Mouse (Mus musculus) heart, postnatal 10 days (tissue): Measurements from ENCODE around the gene Pard3. TPM values are rescaled to one million over a fixed set of nuclear protein-coding genes. Genes with fewer than 3 reads are reported as not detected.
A peak's percentile ranks its signal among the peaks of the same experiment; 100 is the strongest.

ENCODE experiments used
- DNase-seq, 2 experiments: peaks; one replicate each; pipeline ENCODE4 v3.0.0; 2021
- intact Hi-C: fragments of 180-260 bp; cut with DNase I; formaldehyde crosslinking; loops from one replicate; pipeline ENCODE4 v1.15.1; 2025
- total RNA-seq, 2 experiments: library from RNA; stranded (reverse); gene quantifications; 2 replicates each; pipeline ENCODE4 v1.2.3; 2021

The Pard3 gene
- total RNA-seq, 2 experiments from 2014 or later, result 32.8 to 35.0 TPM

GRCm38 (mm10) chr8:127318377-127319159 lies 254.9 kb downstream of the Pard3 start:
- intact Hi-C loops, result no loop called here

GRCm38 (mm10) chr8:127320930-127321329 lies 257.2 kb downstream of the Pard3 start:
- intact Hi-C loops, result no loop called here
- DNase-seq, result no peak

More at GRCm38 (mm10) chr8:127318377-127319159, 254.9 kb downstream of the Pard3 start:
- no peak for DNase-seq

DNA sequence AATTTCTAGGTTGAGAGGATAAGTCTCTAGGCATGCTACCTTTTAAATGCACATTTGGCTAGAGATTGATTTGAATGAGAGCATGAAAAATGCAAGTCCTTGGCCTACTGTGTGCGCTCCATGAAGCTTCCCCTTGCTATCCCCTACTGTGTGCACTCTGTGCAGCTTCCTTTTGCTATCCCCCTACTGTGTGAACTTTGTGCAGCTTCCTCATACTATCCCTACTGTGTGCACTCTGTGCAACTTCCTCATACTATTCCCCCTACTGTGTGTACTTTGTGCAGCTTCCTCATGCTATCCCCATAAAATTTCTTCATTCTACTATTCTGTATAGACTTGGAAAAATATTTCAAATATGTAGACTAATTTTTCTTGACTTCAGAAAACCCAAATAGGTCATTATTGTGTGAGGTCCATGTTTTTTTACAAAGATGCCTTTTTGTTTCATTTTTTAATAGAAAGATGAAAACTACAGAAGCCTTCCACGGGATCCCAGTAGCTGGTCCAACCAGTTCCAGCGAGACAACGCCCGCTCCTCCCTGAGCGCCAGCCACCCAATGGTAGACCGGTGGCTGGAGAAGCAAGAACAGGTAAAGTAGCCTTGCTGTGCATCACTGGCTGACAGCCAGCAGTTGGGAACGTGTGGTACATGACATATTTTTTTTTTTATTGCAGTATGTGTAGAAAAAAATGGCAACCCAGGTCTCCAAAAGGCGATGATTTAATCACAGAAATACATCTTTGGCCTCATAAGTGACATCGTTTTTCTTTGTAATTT lies 260.1 kb downstream of the Pard3 start:
- no peak for DNase-seq
- intact Hi-C loops, result no loop called here

DNA sequence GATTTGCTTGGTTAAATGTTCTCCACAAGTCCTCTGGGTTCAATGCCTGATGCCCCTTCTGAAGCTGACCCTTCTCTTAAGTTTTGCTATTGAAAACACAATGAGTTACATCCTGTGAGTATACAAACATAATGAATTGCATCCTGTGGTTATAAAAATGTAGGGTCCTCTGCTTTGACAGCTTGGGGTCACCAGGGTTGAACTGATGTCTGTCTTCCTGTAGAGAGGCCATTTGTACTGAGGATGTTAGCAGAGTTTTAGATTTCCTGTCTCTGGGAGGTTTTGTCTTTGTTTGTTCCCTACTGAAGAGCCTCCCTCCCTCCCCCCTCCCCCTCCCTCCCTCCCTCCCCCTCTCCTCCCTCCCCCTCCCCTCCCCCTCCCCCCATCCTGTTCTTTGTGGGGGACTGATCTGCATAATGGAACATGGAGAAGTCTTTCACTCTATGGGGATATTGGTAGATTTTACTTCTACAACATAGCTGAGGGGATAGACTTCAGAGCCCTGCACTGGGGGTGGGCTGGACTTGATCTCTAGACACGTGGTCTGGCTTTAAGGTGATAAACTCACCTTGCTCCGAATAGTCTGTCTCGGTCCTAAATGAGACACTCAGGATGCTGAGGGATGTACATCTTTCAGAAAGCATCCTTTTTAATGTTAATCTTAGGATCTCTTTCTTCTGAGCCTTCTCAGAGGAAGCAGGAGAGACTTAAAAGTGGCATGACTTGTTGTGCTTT lies 261.3 kb downstream of the Pard3 start:
- no peak for DNase-seq
- intact Hi-C loops, result no loop called here

DNA sequence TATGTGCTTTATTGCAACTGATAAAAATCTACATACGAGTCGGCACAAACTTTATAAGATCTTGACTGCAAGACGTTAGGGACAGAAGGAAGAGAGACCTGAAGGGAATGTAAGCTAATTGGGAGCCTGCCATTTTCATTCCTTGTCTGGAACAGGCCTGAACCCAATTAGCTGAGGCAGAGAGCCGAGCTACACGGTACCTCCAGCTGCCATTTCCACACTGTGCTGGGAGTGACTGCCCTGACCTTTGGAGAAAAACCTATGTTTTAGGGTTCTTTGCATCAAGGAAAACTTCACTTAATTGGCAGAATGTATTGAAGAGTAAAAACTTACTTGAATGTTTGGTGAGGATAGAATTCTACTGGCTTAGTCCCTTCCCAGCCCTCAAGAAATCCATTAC lies 262.1 kb downstream of the Pard3 start:
- intact Hi-C loops, result no loop called here
- DNase-seq, result no peak

DNA sequence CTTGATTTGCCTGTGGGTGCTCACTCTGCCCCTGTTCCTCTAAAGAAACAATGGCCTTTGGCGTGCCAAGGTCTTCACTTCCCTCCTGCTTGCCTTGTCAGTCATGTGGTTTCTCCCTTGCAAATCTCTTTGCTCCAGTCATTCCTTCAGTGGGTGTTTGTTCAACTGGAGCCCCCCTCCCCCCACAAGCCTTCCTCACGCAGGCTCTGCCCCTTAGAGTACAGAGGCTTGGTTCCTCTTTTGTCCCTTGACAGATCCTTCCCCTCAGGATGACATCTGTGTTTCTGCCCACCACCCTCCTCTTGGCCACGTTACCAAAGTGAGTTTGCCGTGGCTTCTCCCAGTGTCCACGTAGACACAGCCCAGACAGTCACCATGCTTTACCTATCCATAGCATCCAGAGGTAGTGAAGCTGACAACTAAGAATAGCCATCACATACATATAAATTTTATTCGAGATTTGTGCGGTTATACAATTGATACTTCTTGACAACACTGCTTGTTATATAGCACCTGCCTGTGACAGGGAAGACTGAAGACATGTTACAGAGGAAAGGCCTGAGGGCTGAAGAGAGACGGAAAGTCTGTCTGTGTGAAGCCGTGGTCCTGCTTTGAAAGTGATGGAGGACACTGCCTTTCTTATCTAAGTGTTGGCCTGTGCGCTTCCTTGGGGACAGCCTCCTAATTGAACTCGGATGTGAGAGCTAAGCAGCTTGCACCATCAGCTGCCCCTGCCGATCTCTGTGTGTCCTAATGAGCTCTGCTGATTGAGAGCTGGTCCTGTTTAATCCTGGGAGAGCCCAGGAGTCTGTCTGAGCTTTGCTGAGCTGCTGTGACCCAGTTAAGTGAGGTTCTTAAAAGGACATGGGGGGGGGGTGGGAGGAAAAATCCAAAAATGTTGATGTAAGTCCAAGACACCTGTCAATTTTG lies 266.8 kb downstream of the Pard3 start:
- DNase-seq, result peak; percentile 32 to 47
- intact Hi-C loops, result loop anchor here (5.0 to 10.0 kb wide), 2 partner anchors 1027 to 1164 kb away; partner anchors contain the start of gene Nrp1

DNA sequence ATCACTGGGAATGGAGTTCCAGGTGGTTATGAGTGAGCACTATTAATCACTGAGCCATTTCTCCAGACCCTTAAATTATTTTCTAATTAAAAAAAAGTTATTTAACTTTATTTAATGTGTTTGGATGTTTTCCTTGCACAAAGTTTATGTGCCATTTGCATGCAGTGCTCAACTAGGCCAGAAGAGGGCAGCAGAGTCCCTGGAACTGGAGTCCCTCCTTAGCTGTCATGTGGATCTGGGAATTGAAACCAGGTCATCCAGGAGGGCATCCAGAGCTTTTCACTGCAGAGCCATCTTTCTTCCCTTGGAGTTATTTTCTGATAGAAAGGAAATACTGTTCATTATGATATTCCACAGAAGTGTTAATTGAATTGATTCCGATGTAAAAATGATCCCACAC lies 268.1 kb downstream of the Pard3 start:
- intact Hi-C loops, result loop anchor here (5.0 to 10.0 kb wide), 2 partner anchors 1026 to 1163 kb away; partner anchors contain the start of gene Nrp1
- DNase-seq, result peak; percentile 41 to 73

DNA sequence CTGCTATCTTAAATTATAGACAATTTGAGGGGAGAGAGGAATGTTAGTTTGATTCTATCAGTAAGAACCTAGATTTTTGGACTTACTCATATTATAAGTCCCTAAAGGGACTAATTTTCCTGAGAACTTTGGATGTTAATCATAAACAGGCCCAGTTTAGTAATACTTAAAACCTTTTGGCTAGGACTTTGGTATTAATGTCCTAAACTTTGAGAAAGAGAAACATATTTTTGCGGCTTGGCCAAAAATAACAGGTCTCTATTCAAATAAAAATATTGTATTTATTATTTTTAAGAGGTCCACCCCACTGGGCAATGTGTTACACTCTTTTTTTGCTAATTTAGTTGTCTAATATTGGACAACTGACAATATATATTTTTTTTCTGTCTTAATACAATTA lies 271.5 kb downstream of the Pard3 start:
- intact Hi-C loops, result loop anchor here (10.0 kb wide), 1 partner anchor 1160 kb away; no protein-coding TSS in a partner anchor
- peak in 1 of 2 experiments; percentile 21 for DNase-seq

- DNase-seq, result no peak
- intact Hi-C loops, result loop anchor here (10.0 kb wide), 1 partner anchor 1157 kb away; no protein-coding TSS in a partner anchor
Observed at GRCm38 (mm10) chr8:127338183-127338582, 274.5 kb downstream of the Pard3 start.

GRCm38 (mm10) chr8:127341046-127341445 lies 277.4 kb downstream of the Pard3 start:
- intact Hi-C loops, result loop anchor here (2.0 kb wide), 1 partner anchor 64 kb away; no protein-coding TSS in a partner anchor

GRCm38 (mm10) chr8:127343115-127343514 lies 279.4 kb downstream of the Pard3 start:
- intact Hi-C loops, result no loop called here
- DNase-seq, result no peak

More at GRCm38 (mm10) chr8:127341046-127341445, 277.4 kb downstream of the Pard3 start:
- DNase-seq, result no peak

- intact Hi-C loops, result no loop called here
- no peak for DNase-seq
Observed at GRCm38 (mm10) chr8:127344421-127344820, 280.7 kb downstream of the Pard3 start.

GRCm38 (mm10) chr8:127345912-127346423 lies 282.3 kb downstream of the Pard3 start:
- intact Hi-C loops, result no loop called here
- DNase-seq, result no peak

DNA sequence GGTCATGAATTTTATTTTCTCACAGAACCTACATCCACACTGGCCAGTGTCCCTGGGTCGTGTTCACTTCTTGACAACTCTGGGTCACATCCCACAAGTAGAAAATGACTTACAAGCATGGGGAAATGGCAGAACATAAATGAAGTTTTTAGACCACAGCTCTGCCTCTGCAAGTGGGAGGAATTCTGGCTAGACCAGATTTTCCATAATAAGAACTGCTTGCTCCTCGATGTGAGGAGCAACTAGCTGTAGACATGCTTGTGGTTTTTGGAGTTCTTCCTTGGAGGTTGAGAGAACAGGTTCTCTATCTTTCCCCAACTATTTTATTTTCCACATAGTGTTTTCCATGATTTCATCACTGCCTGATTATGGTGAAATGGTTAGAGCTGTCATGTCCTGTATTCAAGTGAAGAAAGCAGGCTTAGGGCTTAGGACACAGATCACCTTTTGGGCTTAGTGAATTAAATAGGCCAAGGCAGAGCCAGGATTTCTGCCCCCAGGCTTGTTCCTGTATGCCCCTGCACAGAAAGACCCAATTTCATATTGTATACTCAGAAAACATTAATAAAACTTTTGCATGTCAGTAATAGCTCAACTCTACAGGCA lies 284.3 kb downstream of the Pard3 start:
- no peak for DNase-seq
- intact Hi-C loops, result no loop called here

- DNase-seq, result no peak
Observed at GRCm38 (mm10) chr8:127361796-127362195, 298.1 kb downstream of the Pard3 start.

DNA sequence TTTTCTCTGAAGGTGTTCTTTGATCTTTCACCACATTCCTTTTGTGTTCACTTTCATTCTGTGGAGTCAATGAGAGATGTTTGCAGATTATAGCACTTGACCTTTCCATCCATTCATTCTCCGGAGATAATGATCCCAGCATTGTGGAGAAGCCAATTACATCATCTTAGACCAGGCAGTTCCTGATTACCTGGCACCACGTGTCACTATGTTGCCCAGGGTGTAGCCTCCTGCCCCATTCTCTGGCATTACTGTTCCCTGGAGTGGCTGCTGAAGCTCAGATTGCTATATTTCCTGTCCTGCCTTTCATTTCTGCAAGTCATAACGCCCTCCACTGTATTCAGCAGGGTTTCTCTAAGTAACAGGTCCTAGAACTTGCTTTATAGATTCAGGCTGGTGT lies 304.7 kb downstream of the Pard3 start:
- intact Hi-C loops, result no loop called here
- no peak for DNase-seq

More at GRCm38 (mm10) chr8:127361796-127362195, 298.1 kb downstream of the Pard3 start:
- intact Hi-C loops, result no loop called here

DNA sequence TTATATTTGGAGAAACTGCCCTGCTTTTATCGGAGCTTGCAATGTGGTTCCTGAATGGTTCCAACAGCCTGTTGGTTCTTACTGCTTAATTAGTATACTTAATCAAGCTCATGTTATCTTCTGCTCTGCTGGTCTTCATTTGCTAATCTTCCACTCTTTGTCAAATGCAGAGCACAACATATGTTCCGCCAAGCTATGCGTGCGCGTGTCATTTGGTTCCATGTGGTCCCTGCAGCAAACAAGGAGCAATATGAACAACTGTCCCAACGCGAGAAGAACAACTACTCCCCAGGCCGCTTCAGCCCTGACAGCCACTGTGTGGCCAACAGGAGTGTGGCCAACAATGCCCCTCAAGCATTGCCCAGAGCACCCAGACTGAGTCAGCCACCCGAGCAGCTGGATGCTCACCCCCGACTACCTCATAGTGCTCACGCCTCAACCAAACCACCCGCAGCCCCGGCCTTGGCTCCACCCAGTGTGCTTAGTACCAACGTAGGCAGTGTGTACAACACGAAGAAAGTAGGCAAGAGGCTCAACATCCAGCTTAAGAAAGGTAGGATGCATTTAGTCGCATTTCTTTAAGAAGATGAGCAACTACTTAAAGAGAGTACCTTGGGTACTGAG lies 307.7 kb downstream of the Pard3 start:
- DNase-seq, result no peak
- intact Hi-C loops, result no loop called here

GRCm38 (mm10) chr8:127377775-127378174 lies 314.1 kb downstream of the Pard3 start:
- intact Hi-C loops, result no loop called here
- no peak for DNase-seq
